Mouse (Mus musculus): ENCODE data around the gene Dgat2.

Dgat2 gene

GRCm38 (mm10) chr7:99182432-99183172 is at the start of gene Dgat2:
Gene Dgat2, minus strand, starts transcription at chr7:99182719.
- DNase-seq = peak; percentile 89 to 92

GRCm38 (mm10) chr7:99230061-99230747 is 47.7 kb upstream of the Dgat2 start:
- no peak for DNase-seq

GRCm38 (mm10) chr7:99229411-99229810 is 46.9 kb upstream of the Dgat2 start:
- no peak for DNase-seq

GRCm38 (mm10) chr7:99228825-99229224 is 46.3 kb upstream of the Dgat2 start:
- DNase-seq = no peak

- no peak for DNase-seq
These were observed 44.7 kb upstream of the Dgat2 start for GRCm38 (mm10) chr7:99227267-99227666.

- DNase-seq = no peak
These were observed 44.1 kb upstream of the Dgat2 start for GRCm38 (mm10) chr7:99226662-99227061.

- DNase-seq = no peak
These were observed 42.9 kb upstream of the Dgat2 start for GRCm38 (mm10) chr7:99225421-99225820.

GRCm38 (mm10) chr7:99224648-99225190 is 42.2 kb upstream of the Dgat2 start:
- DNase-seq = no peak

- DNase-seq = no peak
These were observed 41.7 kb upstream of the Dgat2 start for GRCm38 (mm10) chr7:99224225-99224624.

GRCm38 (mm10) chr7:99217338-99218074 is 35.0 kb upstream of the Dgat2 start:
- no peak for DNase-seq

- DNase-seq = no peak
These were observed 32.9 kb upstream of the Dgat2 start for GRCm38 (mm10) chr7:99215347-99215855.

- DNase-seq = no peak
These were observed 32.2 kb upstream of the Dgat2 start for GRCm38 (mm10) chr7:99214621-99215185.

GRCm38 (mm10) chr7:99213686-99214085 is 31.2 kb upstream of the Dgat2 start:
- no peak for DNase-seq

- DNase-seq = no peak
These were observed 30.5 kb upstream of the Dgat2 start for GRCm38 (mm10) chr7:99213056-99213455.

- DNase-seq = no peak
These were observed 26.2 kb upstream of the Dgat2 start for GRCm38 (mm10) chr7:99208704-99209103.

- DNase-seq = no peak
These were observed 23.8 kb upstream of the Dgat2 start for GRCm38 (mm10) chr7:99206364-99206763.

- no peak for DNase-seq
These were observed 19.6 kb upstream of the Dgat2 start for GRCm38 (mm10) chr7:99202163-99202562.

- DNase-seq = no peak
These were observed 17.8 kb upstream of the Dgat2 start for GRCm38 (mm10) chr7:99200290-99200689.

- DNase-seq = no peak
These were observed 17.1 kb upstream of the Dgat2 start for GRCm38 (mm10) chr7:99199451-99200175.

- DNase-seq = no peak
These were observed 16.3 kb upstream of the Dgat2 start for GRCm38 (mm10) chr7:99198811-99199210.

- DNase-seq = no peak
These were observed 12.0 kb upstream of the Dgat2 start for GRCm38 (mm10) chr7:99194511-99194910.

GRCm38 (mm10) chr7:99193926-99194325 is 11.4 kb upstream of the Dgat2 start:
- no peak for DNase-seq
